Mouse (Mus musculus) left cerebral cortex, postnatal 4 days (tissue): ENCODE measurements around the gene Lima1. TPM values are rescaled to one million over a fixed set of nuclear protein-coding genes. Genes with fewer than 3 reads are reported as not detected.

Source experiments
- DNase-seq: peaks from one replicate; pipeline ENCODE4 v3.0.0-alpha.2; 2022
- intact Hi-C: fragments of 180-260 bp; cut with DNase I; formaldehyde crosslinking; loops from one replicate; pipeline ENCODE4 v1.15.1; 2025
- total RNA-seq, 2 experiments: library from RNA; stranded (reverse); gene quantifications; 2 replicates each; pipeline ENCODE4 v1.2.3; 2021

Lima1 gene
- total RNA-seq, 2 experiments from 2014 or later: 13.6 to 15.6 TPM

GRCm38 (mm10) chr15:99768761-99769160 lies 106.5 kb downstream of the Lima1 start:
- intact Hi-C loops: no loop called here
- DNase-seq: no peak

GRCm38 (mm10) chr15:99767467-99767866 lies 107.8 kb downstream of the Lima1 start:
- intact Hi-C loops: no loop called here
- DNase-seq: no peak

GRCm38 (mm10) chr15:99754204-99754603 lies 121.1 kb downstream of the Lima1 start:
- intact Hi-C loops: no loop called here
- DNase-seq: no peak

DNA sequence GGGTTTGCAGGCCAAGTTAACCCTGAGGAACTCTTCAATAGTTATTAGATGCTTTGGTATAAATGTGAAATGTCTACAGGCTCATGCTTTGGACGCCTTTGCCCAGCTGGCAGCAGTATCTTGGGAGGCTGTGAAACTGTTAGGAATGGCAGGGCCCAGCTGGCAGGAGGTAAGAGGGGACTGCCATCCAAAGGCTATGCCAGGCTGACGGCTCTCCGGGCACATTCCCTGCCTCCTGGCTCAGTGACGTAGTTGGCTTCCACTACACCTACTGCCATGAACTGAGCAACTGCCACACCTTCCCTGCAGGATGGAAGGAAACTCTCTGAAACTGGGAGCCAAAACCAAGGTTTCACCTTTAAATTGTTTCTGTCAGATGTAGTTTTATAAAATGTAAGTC lies 135.0 kb downstream of the Lima1 start:
- no peak for DNase-seq
- intact Hi-C loops: no loop called here

DNA sequence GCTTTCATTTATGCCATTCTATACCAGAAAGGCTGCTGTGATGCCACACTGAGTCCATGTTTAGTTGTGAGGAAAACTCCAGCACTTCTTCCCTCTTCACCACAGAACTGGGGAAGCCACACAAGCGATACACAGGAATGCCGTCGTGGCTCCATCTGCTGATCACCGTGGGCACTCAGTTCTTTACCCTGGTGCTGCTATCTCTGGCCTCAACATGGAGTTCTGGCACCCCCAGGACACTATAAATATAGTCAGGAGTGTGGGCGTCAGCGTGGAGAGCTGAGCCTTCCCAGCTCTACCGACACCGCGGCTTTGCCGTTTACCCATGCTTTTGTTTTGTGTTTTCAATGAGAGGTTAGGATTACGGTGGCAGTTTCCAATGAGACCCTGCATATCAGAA lies 138.6 kb downstream of the Lima1 start:
- DNase-seq: no peak
- intact Hi-C loops: no loop called here

GRCm38 (mm10) chr15:99735631-99736030 lies 139.6 kb downstream of the Lima1 start:
- peak; percentile 100 for DNase-seq
- intact Hi-C loops: no loop called here

DNA sequence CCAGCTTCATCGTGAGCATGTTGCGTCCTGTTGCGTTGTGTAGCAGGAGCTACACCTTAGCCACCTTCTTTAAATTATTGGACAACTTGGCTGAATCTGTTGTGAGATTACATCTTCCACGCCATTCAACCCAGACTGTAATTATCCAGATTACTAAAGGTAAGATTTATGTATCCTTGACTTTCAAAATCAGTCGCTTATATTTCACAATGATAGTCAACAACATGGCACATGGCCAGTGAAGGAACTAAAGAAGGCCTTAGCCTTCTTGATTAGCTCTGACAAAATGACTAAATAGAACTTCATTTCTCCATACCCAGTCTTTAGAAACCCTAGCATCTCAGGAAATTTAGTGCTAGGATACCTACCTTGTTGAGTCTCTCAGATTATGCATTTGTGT lies 142.1 kb downstream of the Lima1 start:
- no peak for DNase-seq
- intact Hi-C loops: no loop called here

DNA sequence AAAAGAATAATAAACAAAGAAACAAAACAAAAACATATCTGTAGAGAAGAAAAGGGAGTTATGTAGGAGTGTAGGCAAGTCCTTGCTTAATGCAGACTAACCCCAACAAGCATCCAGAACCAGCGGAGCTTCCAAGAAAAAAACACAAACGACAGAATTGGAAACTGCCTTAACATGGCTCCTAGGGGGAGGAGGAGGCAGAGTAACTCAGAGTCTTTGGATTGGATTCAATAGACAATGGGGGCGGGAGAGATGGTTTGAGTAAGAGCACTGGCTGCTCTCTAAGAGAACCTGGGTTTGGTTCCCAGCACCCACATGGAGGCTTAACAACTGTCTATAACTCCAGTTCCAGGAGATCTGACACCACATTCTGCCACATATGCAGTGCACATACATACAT lies 143.6 kb downstream of the Lima1 start:
- intact Hi-C loops: no loop called here

GRCm38 (mm10) chr15:99731167-99731566 lies 144.1 kb downstream of the Lima1 start:
- no peak for DNase-seq
- intact Hi-C loops: no loop called here

More for the DNA sequence above, 143.6 kb downstream of the Lima1 start:
- DNase-seq: no peak

GRCm38 (mm10) chr15:99729056-99729783 lies 146.0 kb downstream of the Lima1 start:
- DNase-seq: no peak
- intact Hi-C loops: loop anchor here (10.0 kb wide), 1 partner anchor 46 kb away; the partner anchor contains the start of gene Cers5

Other genes starting within 250 kb of the Lima1 start
- 10 to 100 TPM; 22.0 to 26.1 TPM for gene Racgap1, start 223.8 kb downstream of the Lima1 start, total RNA-seq
- 100 to 1,000 TPM; 101 to 102 TPM for gene Asic1, start 205.1 kb downstream of the Lima1 start, total RNA-seq
- gene Smarcd1, start 173.3 kb downstream of the Lima1 start, total RNA-seq: 100 to 1,000 TPM; 134 to 148 TPM
- gene Gm17349, start 170.0 kb downstream of the Lima1 start, total RNA-seq: not detected
- gene Gpd1, start 157.9 kb downstream of the Lima1 start, total RNA-seq: 1 to 10 TPM; 6.7 to 6.8 TPM
- 10 to 100 TPM; 68.0 to 73.4 TPM for gene Cox14, start 149.8 kb downstream of the Lima1 start, total RNA-seq
- gene Cers5, start 102.6 kb downstream of the Lima1 start, total RNA-seq: 10 to 100 TPM; 58.0 to 62.3 TPM
- under 1 TPM; 0.04 to 0.06 TPM for gene Fam186a, start 91.6 kb upstream of the Lima1 start, total RNA-seq
- gene Larp4, start 94.6 kb upstream of the Lima1 start, total RNA-seq: 10 to 100 TPM; 47.3 to 51.7 TPM
- gene Dip2b, start 163.2 kb upstream of the Lima1 start, total RNA-seq: 10 to 100 TPM; 57.2 to 60.6 TPM